Mouse (Mus musculus) Muller cell, postnatal 12 days (primary cell): ENCODE data around the gene Nub1.

Experiments used
- DNase-seq: peaks from one replicate; pipeline ENCODE4 v3.0.0-alpha.2; 2015; ENCODE audit errors: inconsistent ontology term

Nub1 gene

DNA sequence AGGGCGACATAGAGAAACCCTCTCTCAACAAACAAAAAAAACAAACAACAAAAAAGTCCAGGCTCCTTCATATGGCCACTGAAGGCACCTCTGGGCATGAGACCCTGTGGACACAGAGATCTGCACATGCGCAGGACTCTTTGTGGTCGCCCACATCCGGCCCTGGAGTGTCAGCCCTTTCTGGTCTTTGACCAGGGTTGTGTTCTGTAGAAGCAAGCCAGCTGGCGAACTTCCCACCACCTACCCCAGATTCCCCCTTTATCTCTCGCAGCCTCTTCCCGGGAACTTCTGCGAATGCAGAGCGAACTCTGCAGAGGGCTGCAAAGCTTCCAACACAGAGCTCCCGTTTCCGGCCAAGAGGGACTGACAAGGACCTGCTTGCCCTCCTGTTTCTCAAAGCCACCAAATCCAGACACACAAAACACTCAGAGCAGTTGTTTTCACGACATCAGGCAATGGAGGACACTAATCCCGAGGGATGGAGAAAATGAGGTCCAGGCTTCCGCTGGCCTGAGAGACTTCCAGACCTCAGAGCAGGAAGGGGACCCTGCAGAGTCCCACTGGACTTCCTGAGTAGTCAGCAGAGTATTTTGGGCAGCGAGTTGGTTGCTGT, 53.9 kb downstream of the Nub1 start:
- DNase-seq = peak; percentile 59

DNA sequence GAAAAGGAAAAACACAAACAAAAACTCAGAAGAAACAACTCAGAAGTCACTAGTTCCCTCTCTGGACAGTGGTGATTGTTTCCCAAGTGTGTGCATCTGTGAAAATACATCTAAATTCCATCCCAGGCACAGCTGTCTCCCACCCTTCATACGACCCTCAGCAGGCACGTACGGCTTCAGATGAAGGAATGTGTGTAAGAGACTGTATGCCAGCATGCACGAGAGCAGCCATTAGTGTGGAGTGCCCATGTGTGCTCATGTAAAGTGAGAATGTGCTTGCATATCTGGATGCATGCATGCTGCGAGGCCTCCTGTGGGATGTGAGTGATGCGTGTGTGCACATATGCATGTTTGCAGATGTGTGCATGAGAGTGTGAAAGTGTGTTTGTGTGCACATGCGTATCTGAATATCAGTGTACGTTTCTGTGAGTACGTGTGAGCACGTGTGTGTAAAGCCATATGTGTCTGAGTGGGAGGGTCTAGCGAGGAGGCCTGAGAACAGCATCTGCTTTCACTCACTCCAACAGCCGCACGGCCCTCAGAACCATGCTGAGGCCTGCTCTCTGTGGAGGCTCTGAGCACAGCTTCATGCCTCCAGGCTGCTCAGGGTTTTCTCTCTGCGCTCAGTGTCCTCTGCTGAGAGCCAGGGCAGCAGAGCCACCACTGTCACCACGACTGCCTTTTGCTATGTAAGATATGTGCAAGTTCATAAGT, 56.0 kb downstream of the Nub1 start:
- no peak for DNase-seq

DNA sequence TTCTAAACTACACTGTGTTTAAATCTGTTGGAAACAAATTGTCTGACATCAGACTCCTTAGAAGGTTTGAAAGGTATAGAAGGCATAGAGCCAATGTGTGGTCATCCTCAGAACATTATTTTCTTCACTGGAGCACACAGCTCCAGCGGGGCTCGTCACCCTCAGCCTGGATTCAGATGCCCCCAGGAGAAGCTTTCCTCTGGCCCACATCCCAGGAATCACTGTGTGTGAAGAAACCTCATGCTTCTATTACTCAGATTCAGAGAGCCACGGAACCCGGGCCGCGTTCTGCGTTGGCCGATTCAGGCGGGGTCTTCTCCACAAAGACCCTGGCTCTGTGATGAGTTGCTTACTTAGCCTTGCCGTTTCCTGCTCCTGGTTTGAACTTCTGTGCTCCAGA, 58.6 kb downstream of the Nub1 start:
- DNase-seq = no peak

DNA sequence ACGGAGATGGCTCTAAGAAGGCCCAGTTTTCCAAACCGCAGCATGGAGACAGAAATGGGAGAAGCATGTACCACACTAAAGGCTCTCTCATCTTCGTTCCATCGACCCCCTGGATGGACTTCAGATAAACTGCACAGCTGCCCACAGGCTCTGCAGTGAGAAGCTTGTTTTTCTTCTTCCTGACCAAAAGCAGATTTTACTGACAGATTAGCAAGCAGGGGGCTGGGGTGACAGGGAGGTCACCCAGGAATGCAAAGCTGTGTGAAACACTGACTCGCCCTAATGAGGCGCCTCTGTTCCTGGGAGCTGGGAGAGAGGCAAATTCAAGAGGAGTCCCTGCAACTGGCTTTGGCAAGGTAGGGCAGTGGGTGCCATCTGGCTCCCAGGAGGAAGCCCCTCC, 62.2 kb downstream of the Nub1 start:
- peak; percentile 52 for DNase-seq

DNA sequence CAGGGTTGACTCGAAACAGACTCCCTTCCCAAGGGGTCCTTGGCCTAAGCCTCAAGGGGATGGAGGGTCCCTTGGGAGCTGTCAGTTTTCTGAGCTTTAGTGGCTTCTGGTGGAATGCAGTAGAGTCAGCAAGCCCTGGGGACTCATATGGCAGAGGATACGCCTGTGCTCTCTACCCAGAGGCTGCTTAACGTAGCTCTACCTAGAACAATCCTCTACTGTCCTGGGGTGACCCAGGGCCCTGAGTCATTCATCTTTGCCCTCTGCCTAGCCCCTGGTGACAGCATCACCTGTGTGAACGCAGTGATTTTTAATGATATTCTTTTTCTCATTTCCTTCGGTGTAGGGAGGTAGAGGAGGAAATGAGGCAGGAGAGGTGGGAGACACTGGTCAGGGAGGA, 64.4 kb downstream of the Nub1 start:
- no peak for DNase-seq

DNA sequence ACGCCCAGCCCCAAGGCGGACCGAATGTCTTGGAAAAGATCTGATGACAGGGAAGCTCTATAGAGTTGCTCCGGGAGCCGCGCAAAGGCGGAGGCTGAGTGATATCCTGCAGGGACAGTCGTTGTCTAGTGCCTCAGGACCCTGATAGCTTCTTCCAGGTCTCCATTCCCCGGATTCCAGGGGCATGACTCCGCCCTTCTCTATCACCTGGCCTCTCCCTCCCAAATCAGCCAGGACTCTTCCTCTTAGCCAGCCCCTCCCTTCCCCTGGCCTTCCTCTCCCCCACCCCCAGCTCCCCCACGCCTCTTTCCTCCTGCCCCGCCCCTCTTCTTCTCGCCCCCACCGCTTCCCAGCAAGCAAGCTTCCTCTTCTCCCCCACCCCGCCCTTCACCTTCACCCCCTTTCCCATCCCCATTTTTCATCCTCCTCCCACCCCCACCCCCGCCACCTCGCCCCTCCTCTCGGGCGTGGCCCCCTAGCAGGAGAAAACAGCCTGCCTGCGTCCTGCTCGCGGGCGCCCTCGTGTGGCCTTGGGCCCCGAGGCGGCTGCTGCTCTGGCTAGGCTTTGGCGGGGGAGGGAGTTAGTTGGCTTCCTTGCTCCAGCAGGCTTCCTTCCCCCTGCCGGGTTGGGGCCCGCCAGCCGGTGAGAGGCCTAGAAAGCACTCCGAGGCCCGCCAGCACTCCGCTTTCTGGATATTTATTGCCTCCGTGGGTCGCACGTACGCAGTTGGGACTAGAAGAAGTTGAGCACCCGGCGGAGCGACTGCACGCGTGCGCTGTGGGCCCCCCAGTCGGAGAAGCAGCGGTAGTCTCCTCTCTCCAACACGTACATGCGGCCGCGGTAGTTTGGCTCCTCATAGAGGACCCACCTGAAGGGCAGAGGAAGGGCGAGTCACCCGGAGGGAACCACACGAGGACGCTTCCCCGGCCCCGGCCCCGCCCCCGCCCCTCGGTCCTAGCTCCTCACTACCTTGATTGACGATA, 65.3 kb downstream of the Nub1 start:
- peak; percentile 95 for DNase-seq

DNA sequence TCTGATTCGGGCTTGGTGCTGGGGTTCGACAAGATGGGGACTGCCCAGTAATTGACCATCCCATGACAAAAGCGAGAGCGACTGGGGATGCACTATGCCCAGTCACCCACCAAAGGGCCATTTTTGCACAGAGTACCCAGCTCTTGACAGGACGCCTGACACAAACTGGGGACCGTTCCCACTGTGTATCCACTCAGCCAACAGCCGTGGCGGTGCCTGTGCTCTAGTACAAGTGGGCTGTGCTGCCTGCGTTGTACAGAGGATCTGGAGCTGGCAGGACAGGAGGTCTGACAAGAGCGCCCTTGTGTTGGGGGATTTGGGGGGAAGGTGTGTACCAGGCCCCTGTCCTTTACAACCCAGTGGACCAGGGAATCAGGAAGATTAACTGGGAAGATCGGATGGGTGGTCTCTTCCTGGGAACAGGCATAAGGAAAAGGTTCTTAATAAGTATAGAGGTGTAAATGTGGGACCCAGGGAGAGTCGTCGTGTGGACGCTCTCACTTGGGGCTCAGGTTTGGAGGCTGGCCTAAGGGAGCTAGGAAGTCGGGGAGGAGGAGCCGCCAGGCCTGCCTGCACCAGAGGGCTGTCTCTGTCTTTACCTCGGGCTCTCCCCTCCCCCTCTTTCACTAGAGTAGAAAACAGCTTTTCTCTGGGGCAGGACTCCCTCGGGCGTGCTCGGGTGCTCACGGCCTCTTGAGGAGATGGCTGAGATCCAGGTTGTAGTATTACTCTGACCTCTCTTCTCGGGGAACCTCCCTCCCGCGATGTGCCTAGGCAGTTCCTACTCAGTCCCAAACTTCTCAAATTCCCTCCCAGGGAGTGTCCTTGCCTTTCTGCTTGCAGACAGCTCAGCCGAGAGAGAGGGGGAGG, 66.2 kb downstream of the Nub1 start:
- peak; percentile 47 for DNase-seq

DNA sequence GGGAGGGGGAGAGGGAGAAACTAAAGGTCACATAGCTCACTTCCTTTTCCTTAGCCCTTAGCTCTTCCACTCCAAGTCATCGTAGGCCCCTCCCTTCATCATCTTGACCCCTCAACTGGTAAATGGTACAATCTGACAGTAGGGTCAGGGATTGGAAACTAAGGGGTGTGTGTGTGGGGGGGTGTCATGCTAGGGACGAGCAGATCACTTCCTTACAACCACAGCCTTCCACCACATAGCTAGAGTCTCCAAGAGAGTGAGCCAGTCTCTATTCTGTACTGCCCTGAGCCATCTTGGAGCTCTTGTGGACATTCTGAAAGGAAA, 66.8 kb downstream of the Nub1 start:
- DNase-seq = no peak

DNA sequence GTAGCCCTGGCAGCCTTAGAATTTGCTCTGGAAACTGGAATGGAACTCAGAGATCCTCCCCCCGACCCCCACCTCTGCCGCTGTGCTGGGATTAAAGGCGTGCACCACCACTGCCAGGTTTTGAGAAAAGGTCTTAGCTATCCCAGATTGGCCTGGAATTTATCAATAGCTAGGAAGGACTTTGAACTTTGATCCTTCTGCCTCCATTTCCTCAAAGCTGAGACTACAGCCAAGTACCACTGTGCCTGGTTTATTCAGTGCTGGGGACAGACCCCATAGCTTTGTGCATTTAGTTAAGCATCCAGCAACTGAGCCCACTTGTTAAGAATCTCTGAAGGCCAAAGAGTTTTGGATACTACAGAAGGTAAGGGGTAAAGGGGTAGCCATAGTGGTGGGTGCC, 71.6 kb downstream of the Nub1 start:
- no peak for DNase-seq

DNA sequence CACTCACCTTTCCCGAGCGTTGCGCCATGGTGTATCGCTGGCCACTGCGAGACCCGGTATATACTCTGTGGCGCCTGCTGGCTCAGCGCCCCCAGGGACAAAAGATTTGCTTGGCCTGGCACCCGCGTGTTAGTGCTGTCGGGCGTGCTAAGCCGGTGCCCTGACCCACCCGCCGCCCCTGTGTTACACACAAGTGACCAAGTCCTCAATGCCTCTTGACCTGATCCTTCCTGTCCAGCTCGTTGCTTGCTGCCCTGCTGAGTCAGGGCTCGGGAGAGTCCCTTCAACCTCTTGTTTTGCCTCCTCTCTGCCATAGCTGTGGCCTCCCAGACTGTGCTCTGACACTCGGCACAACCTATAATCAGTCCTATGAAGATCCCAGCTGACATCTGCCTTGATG, 72.5 kb downstream of the Nub1 start, which contains the start of gene Crygn:
Gene Crygn (minus strand): TSS at position 193 of the 400 bp plus-strand sequence.
- no peak for DNase-seq
